Mouse (Mus musculus) heart, adult 2 months (tissue): ENCODE results near the gene Gm17622. TPM values are rescaled to one million over a fixed set of nuclear protein-coding genes. Genes with fewer than 3 reads are reported as not detected.
A peak's percentile ranks its signal among the peaks of the same experiment; 100 is the strongest.

ENCODE experiments used
- DNase-seq, 2 experiments: peaks; one replicate each; pipeline ENCODE4 v3.0.0; 2021
- H3K27ac ChIP-seq: fragments of 200-600 bp; 2 replicates; pipeline ENCODE4 v1.8.1; 2022
- H3K27me3 ChIP-seq: fragments of 200-500 bp; 2 replicates; pipeline ENCODE4 v1.6.1; 2012; ENCODE audit warnings: mild to moderate bottlenecking, low read length, inconsistent platforms, mixed read lengths; ENCODE audit not compliant: control insufficient read depth, insufficient read depth
- H3K36me3 ChIP-seq: fragments of 200-500 bp; 2 replicates; pipeline ENCODE4 v1.6.1; 2012; ENCODE audit warnings: low read length, inconsistent platforms; ENCODE audit not compliant: control insufficient read depth, insufficient read depth
- H3K4me1 ChIP-seq: fragments of 200-500 bp; 2 replicates; pipeline ENCODE4 v1.6.1; 2011; ENCODE audit warnings: low read length; ENCODE audit not compliant: control insufficient read depth, insufficient read depth
- H3K4me3 ChIP-seq: fragments of 200-600 bp; 2 replicates; pipeline ENCODE4 v1.8.1; 2022
- H3K79me2 ChIP-seq: fragments of 200-500 bp; replicated peaks from 2 replicates; pipeline ENCODE4 v1.6.1; 2012; ENCODE audit warnings: mild to moderate bottlenecking, inconsistent platforms, low read length, moderate library complexity, mixed read lengths; ENCODE audit not compliant: control insufficient read depth, insufficient read depth
- H3K9ac ChIP-seq: fragments of 200-500 bp; 2 replicates; pipeline ENCODE4 v1.6.1; 2012; ENCODE audit warnings: low read depth, mild to moderate bottlenecking, control low read depth, inconsistent platforms, low read length, mixed read lengths
- CTCF ChIP-seq: fragments of 200-600 bp; IDR thresholded peaks from 2 replicates; pipeline ENCODE4 v1.8.1; 2022; ENCODE audit warnings: antibody characterized with exemption, mild to moderate bottlenecking, moderate library complexity
- EP300 ChIP-seq: fragments of 200-500 bp; IDR thresholded peaks from 2 replicates; pipeline ENCODE4 v1.6.1; 2011; ENCODE audit warnings: low read depth, low read length, control low read depth; ENCODE audit not compliant: insufficient read depth
- POLR2A ChIP-seq: fragments of 200-500 bp; IDR thresholded peaks from 2 replicates; pipeline ENCODE4 v1.6.1; 2011; ENCODE audit warnings: mild to moderate bottlenecking, low read depth, low read length, control low read depth; ENCODE audit not compliant: insufficient read depth
- WGBS: fragments of 180-500 bp; shearing (Covaris S2); methylation state at CpG from one replicate; pipeline ENCODE4 v1.1.7; 2018; 5-methylcytosine and 5-hydroxymethylcytosine counted together
- intact Hi-C: fragments of 180-260 bp; cut with DNase I; formaldehyde crosslinking; loops from one replicate; pipeline ENCODE4 v1.15.1; 2025
- polyA plus RNA-seq: library from polyadenylated mRNA; depleted of rRNA; stranded (reverse); fragments of >200 nt; gene quantifications from 2 replicates; pipeline ENCODE4 v1.2.3, GENCODE M21; 2012
- total RNA-seq, 2 experiments: library from RNA; stranded (reverse); gene quantifications; 2 replicates each; pipeline ENCODE4 v1.2.3; 2021

Gm17622 gene
- total and polyA plus RNA-seq, 3 experiments: not detected

DNA sequence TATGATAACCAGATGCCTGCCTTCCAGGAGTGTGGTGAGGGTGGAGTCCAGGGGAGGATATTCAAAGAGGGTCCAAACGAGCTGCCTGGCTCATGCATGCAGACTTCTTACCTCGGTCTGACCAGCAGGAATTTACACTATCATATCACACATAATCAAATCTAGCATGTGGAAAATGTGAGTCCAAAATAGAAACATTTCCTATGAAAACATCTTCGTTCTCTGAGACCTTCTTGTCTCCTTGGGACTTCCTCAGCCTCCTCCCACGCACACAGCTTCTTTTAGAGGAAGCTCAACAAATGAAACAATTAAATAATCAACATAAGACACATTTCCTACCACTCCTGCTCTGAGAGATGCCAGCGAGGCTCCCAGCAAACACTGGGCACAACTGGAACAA lies 21.4 kb downstream of the Gm17622 start:
- TF ChIP-seq EP300 (no peak), CTCF (no peak), POLR2A (peak; percentile 13; the same call in 1 of the 2 replicates)
- no peaks in the 10 kb centered on the region for H3K27me3 ChIP-seq
- H3K36me3 ChIP-seq: no peaks in the 10 kb centered on the region; the same call in 1 of the 2 replicates
- peak; percentile 29 to 34 for DNase-seq
- intact Hi-C loops: loop anchor here (2.0 kb wide), 1 partner anchor 31 kb away; the partner anchor contains the start of genes Col4a3bp and Polk
- peaks cover 15% of the 10 kb centered on the region for H3K4me1 ChIP-seq
- WGBS: 39% methylated on average over 5 of the region's 5 CpGs
- H3K9ac ChIP-seq: no peak overlapping the region
- no peaks in the 10 kb centered on the region for H3K79me2 ChIP-seq
- H3K27ac ChIP-seq: peak overlapping the region; percentile 43
- no peak overlapping the region for H3K4me3 ChIP-seq

- H3K79me2 ChIP-seq: no peaks in the 10 kb centered on the region
- H3K9ac ChIP-seq: no peak overlapping the region
- H3K4me1 ChIP-seq: peaks cover 13% of the 10 kb centered on the region
- H3K27me3 ChIP-seq: no peaks in the 10 kb centered on the region
- no peak overlapping the region for H3K27ac ChIP-seq
- H3K4me3 ChIP-seq: no peak overlapping the region
- 77% methylated on average over 5 of the region's 5 CpGs for WGBS
- TF ChIP-seq POLR2A: no peak
- TF ChIP-seq CTCF: no peak
- no peak for TF ChIP-seq EP300
- intact Hi-C loops: no loop called here
- no peak for DNase-seq
- H3K36me3 ChIP-seq: no peaks in the 10 kb centered on the region; the same call in 1 of the 2 replicates
These were observed 23.8 kb downstream of the Gm17622 start for GRCm38 (mm10) chr13:96514154-96514942.

DNA sequence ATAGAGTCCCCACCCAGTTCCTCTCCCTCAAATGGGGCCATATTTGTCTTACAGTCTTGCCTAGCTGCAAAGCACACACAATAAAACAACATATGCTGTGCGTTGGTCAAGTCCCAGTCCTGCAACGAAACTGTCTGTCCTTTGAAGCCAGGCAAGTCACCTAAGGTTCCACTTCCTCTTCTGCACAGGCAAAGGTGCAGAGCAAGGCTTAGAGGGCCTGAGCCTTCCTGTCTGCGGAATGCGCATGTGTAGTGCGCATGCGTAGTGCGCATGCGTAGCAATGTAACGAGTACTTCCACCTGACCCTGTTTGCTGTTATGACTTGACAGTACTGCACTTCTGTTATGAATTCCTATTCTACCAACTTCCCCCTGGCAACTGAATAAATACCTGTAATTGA lies 25.7 kb downstream of the Gm17622 start:
- intact Hi-C loops: no loop called here
- Histone ChIP-seq H3K4me1 (peaks cover 5% of the 10 kb centered on the region), H3K79me2 (no peaks in the 10 kb centered on the region), H3K9ac (no peak overlapping the region), H3K4me3 (no peak overlapping the region), H3K27me3 (no peaks in the 10 kb centered on the region), H3K27ac (no peak overlapping the region), H3K36me3 (no peaks in the 10 kb centered on the region)
- TF ChIP-seq POLR2A: no peak
- TF ChIP-seq EP300: no peak
- no peak for TF ChIP-seq CTCF
- no peak for DNase-seq
- 94% methylated on average over 9 of the region's 9 CpGs for WGBS

GRCm38 (mm10) chr13:96517335-96517734 lies 26.8 kb downstream of the Gm17622 start:
- intact Hi-C loops: no loop called here
- Histone ChIP-seq H3K79me2 (no peaks in the 10 kb centered on the region), H3K36me3 (no peaks in the 10 kb centered on the region), H3K4me1 (no peaks in the 10 kb centered on the region), H3K27ac (no peak overlapping the region), H3K27me3 (no peaks in the 10 kb centered on the region), H3K9ac (no peak overlapping the region), H3K4me3 (no peak overlapping the region)
- 93% methylated on average over 2 of the region's 2 CpGs for WGBS
- TF ChIP-seq EP300: no peak
- TF ChIP-seq CTCF: no peak
- no peak for TF ChIP-seq POLR2A
- DNase-seq: no peak

DNA sequence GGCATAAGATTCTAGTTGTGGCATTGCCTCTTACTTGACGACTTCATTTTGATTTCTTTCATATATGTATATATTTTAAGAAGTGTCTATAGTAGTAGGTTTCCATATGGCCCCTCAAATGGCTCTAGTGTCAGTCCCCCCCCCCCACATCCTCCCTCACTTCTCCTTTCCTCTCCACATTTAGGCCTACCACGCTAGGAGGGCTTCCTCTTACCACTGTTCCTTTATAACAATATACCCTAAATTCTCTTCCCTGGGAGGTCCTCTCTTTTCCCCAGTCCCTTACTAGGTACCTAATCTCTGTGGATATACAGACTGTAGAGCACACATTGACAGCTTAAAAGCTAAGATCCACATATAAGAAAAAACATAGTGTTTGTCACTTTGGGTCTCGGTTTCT lies 30.8 kb downstream of the Gm17622 start:
- Histone ChIP-seq H3K4me1 (no peaks in the 10 kb centered on the region), H3K27ac (no peak overlapping the region), H3K79me2 (no peaks in the 10 kb centered on the region), H3K9ac (no peak overlapping the region), H3K4me3 (no peak overlapping the region), H3K36me3 (no peaks in the 10 kb centered on the region), H3K27me3 (no peaks in the 10 kb centered on the region)
- no peak for DNase-seq
- intact Hi-C loops: no loop called here
- 90% methylated on average over 3 of the region's 3 CpGs for WGBS
- no peak for TF ChIP-seq POLR2A
- TF ChIP-seq CTCF: no peak
- no peak for TF ChIP-seq EP300

DNA sequence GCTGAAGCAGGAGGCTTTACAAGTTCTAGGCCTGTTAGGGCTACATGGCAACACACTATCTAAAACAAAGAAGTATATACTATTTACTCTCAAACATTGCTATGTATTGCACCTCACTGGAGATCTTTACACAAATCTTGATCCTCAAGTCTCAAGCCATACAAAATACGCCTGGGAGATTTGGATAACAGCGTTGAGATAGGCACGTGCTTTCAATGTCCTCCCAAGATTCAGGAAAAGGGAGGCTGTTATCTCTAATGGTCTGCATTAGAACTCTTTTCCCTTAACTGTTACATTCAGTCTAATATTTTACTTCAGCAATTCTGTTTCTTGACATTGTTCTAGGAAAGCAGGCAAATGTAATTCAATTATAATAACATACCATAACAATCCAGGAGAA lies 36.5 kb downstream of the Gm17622 start:
- Histone ChIP-seq H3K36me3 (no peaks in the 10 kb centered on the region; the same call in 1 of the 2 replicates), H3K27ac (no peak overlapping the region), H3K27me3 (no peaks in the 10 kb centered on the region), H3K4me3 (no peak overlapping the region), H3K4me1 (peaks cover 2% of the 10 kb centered on the region), H3K9ac (no peak overlapping the region), H3K79me2 (0 out of 2 replicates have a peak, but pooled peaks cover 1% of the 10 kb centered on the region)
- TF ChIP-seq CTCF: no peak
- TF ChIP-seq EP300: no peak
- no peak for TF ChIP-seq POLR2A
- whole genome bisulfite sequencing: 58% methylated on average over 3 of the region's 3 CpGs
- no peak for DNase-seq
- intact Hi-C loops: no loop called here
